Mouse (Mus musculus): ENCODE measurements around the gene Rcn3.

The Rcn3 gene

GRCm38 (mm10) chr7:45073949-45074348 is 18.1 kb downstream of the Rcn3 start:
- DNase-seq (ENCODE audit: low spot score), result no peak

- DNase-seq (ENCODE audit: low spot score), result no peak
These were observed 18.8 kb downstream of the Rcn3 start for GRCm38 (mm10) chr7:45073171-45073707.

- no peak for DNase-seq (ENCODE audit: low spot score)
These were observed 19.8 kb downstream of the Rcn3 start for GRCm38 (mm10) chr7:45072230-45072629.

- no peak for DNase-seq (ENCODE audit: low spot score)
These were observed 22.4 kb downstream of the Rcn3 start for GRCm38 (mm10) chr7:45069671-45070070.

- no peak for DNase-seq (ENCODE audit: low spot score)
These were observed 24.1 kb downstream of the Rcn3 start for GRCm38 (mm10) chr7:45068000-45068318.

- no peak for DNase-seq (ENCODE audit: low spot score)
These were observed 24.6 kb downstream of the Rcn3 start for GRCm38 (mm10) chr7:45067190-45067999.

- DNase-seq (ENCODE audit: low spot score), result peak; percentile 95
These were observed 29.7 kb downstream of the Rcn3 start, which contains the start of the genes Nosip and Prrg2 for GRCm38 (mm10) chr7:45062239-45062835. Gene Nosip (plus strand): TSS chr7:45062429. Gene Prrg2 (minus strand): TSS chr7:45062677.

- DNase-seq (ENCODE audit: low spot score), result no peak
These were observed 30.4 kb downstream of the Rcn3 start for GRCm38 (mm10) chr7:45061532-45062075.

GRCm38 (mm10) chr7:45060632-45061122 is 31.3 kb downstream of the Rcn3 start:
- DNase-seq (ENCODE audit: low spot score), result no peak

GRCm38 (mm10) chr7:45058607-45059571 is 33.1 kb downstream of the Rcn3 start:
- no peak for DNase-seq (ENCODE audit: low spot score)

GRCm38 (mm10) chr7:45056972-45057348 is 35.1 kb downstream of the Rcn3 start:
- no peak for DNase-seq (ENCODE audit: low spot score)

- DNase-seq (ENCODE audit: low spot score), result no peak
These were observed 35.6 kb downstream of the Rcn3 start for GRCm38 (mm10) chr7:45056329-45056971.

- peak; percentile 95 for DNase-seq (ENCODE audit: low spot score)
These were observed 38.0 kb downstream of the Rcn3 start for GRCm38 (mm10) chr7:45053931-45054510.

GRCm38 (mm10) chr7:45053117-45053930 is 38.7 kb downstream of the Rcn3 start:
- peak; percentile 64 for DNase-seq (ENCODE audit: low spot score)

GRCm38 (mm10) chr7:45052862-45053116 is 39.2 kb downstream of the Rcn3 start, which contains the start of gene Prr12:
Gene Prr12 (minus strand): TSS chr7:45052881.
- no peak for DNase-seq (ENCODE audit: low spot score)

GRCm38 (mm10) chr7:45052181-45052861 is 39.7 kb downstream of the Rcn3 start:
- DNase-seq (ENCODE audit: low spot score), result peak; percentile 57

- DNase-seq (ENCODE audit: low spot score), result no peak
These were observed 40.4 kb downstream of the Rcn3 start for GRCm38 (mm10) chr7:45051601-45051974.

GRCm38 (mm10) chr7:45050945-45051600 is 40.9 kb downstream of the Rcn3 start:
- peak; percentile 79 for DNase-seq (ENCODE audit: low spot score)
